Mouse (Mus musculus) yolk sac, embryonic 10.5 days (tissue): Measurements from ENCODE around the gene Il17ra.
A peak's percentile ranks its signal among the peaks of the same experiment; 100 is the strongest.

Source experiments
- DNase-seq: peaks from one replicate; pipeline ENCODE4 v3.0.0-alpha.2; 2017; ENCODE audit warnings: low spot score

Il17ra gene

GRCm38 (mm10) chr6:120471991-120472441, 9.0 kb downstream of the Il17ra start:
- no peak for DNase-seq

GRCm38 (mm10) chr6:120472455-120473140, 9.6 kb downstream of the Il17ra start:
- DNase-seq = no peak

GRCm38 (mm10) chr6:120473427-120473826, 10.4 kb downstream of the Il17ra start:
- no peak for DNase-seq

GRCm38 (mm10) chr6:120475288-120475687, 12.2 kb downstream of the Il17ra start:
- DNase-seq = no peak

- no peak for DNase-seq
Measured at GRCm38 (mm10) chr6:120479302-120479701, 16.3 kb downstream of the Il17ra start.

GRCm38 (mm10) chr6:120480361-120480760, 17.3 kb downstream of the Il17ra start:
- no peak for DNase-seq

- DNase-seq = no peak
Measured at GRCm38 (mm10) chr6:120481538-120481937, 18.5 kb downstream of the Il17ra start.

GRCm38 (mm10) chr6:120482021-120482420, 19.0 kb downstream of the Il17ra start:
- DNase-seq = no peak

- DNase-seq = no peak
Measured at GRCm38 (mm10) chr6:120482756-120483155, 19.7 kb downstream of the Il17ra start.

GRCm38 (mm10) chr6:120483211-120483626, 20.2 kb downstream of the Il17ra start:
- no peak for DNase-seq

GRCm38 (mm10) chr6:120485038-120485437, 22.0 kb downstream of the Il17ra start:
- no peak for DNase-seq

GRCm38 (mm10) chr6:120486051-120486510, 23.0 kb downstream of the Il17ra start:
- DNase-seq = no peak

- DNase-seq = no peak
Measured at GRCm38 (mm10) chr6:120488647-120489046, 25.6 kb downstream of the Il17ra start.

- DNase-seq = no peak
Measured at GRCm38 (mm10) chr6:120489461-120489860, 26.4 kb downstream of the Il17ra start.

GRCm38 (mm10) chr6:120491064-120491463, 28.0 kb downstream of the Il17ra start:
- DNase-seq = no peak

GRCm38 (mm10) chr6:120491862-120492498, 28.9 kb downstream of the Il17ra start:
- no peak for DNase-seq

GRCm38 (mm10) chr6:120492499-120493373, 29.7 kb downstream of the Il17ra start:
- peak; percentile 50 for DNase-seq

- DNase-seq = peak; percentile 59
Measured at GRCm38 (mm10) chr6:120493374-120494181, 30.5 kb downstream of the Il17ra start, which contains the start of gene Tmem121b. Tmem121b (minus strand) TSS chr6:120493807.

GRCm38 (mm10) chr6:120496544-120496943, 33.5 kb downstream of the Il17ra start:
- DNase-seq = no peak

- no peak for DNase-seq
Measured at GRCm38 (mm10) chr6:120504051-120504450, 41.0 kb downstream of the Il17ra start.

- DNase-seq = no peak
Measured at GRCm38 (mm10) chr6:120505531-120505930, 42.5 kb downstream of the Il17ra start.
